Mouse (Mus musculus): Measurements from ENCODE around the gene Sprr2f.

Gene Sprr2f

GRCm38 (mm10) chr3:92364887-92365286 lies at the start of gene Sprr2f:
TSS of gene Sprr2f (plus strand) at chr3:92365187.
- no peak for DNase-seq (ENCODE audit: extremely low spot score)

DNA sequence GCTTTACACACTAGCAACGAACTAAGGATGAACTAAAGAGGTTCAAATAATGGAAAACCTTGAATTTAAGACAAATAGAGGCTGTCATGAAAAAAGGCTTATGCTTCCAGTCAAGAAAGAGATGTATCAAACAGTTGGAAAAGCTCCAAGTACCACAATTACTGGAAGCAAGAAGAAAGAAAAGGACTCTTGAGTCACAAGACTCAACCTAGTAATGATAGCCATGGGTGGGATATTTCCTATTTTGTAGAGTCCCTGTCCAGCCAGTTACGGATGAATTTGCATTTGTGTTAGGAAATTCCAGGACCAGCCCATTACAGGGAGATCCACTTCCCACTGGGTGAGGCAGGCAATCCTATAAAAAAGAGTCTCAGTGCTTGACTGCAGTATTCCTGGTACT lies 48.7 kb upstream of the Sprr2f start, which contains the start of gene Sprr2b:
Sprr2b (plus strand) TSS at position 301 of the 400 bp plus-strand sequence.
- no peak for DNase-seq (ENCODE audit: extremely low spot score)

- no peak for DNase-seq (ENCODE audit: extremely low spot score)
Observed at GRCm38 (mm10) chr3:92317384-92317783, 47.6 kb upstream of the Sprr2f start.

GRCm38 (mm10) chr3:92336278-92336677 lies 28.7 kb upstream of the Sprr2f start:
- no peak for DNase-seq (ENCODE audit: extremely low spot score)

GRCm38 (mm10) chr3:92338840-92339239 lies 26.1 kb upstream of the Sprr2f start, which contains the start of gene Sprr2d:
TSS of gene Sprr2d (plus strand) at chr3:92339140.
- no peak for DNase-seq (ENCODE audit: extremely low spot score)

- DNase-seq (ENCODE audit: extremely low spot score) = no peak
Observed at GRCm38 (mm10) chr3:92351843-92352242, 13.1 kb upstream of the Sprr2f start, which contains the start of gene Sprr2e. TSS of gene Sprr2e (plus strand) at chr3:92352143.

DNA sequence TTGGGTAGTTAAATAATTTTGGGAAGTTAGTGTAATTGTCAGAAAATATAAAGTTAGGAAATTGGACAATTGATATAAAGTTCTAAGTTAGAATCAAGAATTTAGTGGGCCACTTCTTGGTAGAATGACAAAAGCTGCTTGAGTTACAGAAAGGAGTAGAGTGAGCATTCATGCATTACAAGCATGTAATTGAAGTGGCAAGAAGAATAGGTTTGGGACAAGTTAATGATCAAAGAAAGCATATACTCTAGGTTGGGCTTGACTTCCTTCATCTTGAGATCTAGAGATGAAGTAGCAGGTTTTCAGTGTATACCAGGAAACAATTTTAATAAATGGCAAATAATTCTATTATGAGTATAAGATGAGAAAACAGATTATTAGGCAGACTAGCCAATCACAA lies 3.4 kb upstream of the Sprr2f start:
- no peak for DNase-seq (ENCODE audit: extremely low spot score)

GRCm38 (mm10) chr3:92373613-92374012 lies 8.6 kb downstream of the Sprr2f start:
- DNase-seq (ENCODE audit: extremely low spot score) = no peak

GRCm38 (mm10) chr3:92385385-92385784 lies 20.4 kb downstream of the Sprr2f start, which contains the start of gene Sprr2h:
TSS of gene Sprr2h (plus strand) at chr3:92385685.
- DNase-seq (ENCODE audit: extremely low spot score) = no peak

- DNase-seq (ENCODE audit: extremely low spot score) = no peak
Observed at GRCm38 (mm10) chr3:92394301-92394700, 29.3 kb downstream of the Sprr2f start.

GRCm38 (mm10) chr3:92407691-92408090 lies 42.7 kb downstream of the Sprr2f start, which contains the start of gene Sprr2i:
TSS of gene Sprr2i (plus strand) at chr3:92407991.
- no peak for DNase-seq (ENCODE audit: extremely low spot score)

Data from embryo, embryonic 9.5 days (tissue).